Mouse (Mus musculus) frontal cortex, adult (tissue): Measurements from ENCODE around the gene Cyp27a1.
A peak's percentile ranks its signal among the peaks of the same experiment; 100 is the strongest.

Source experiments
- ATAC-seq: cut with Nextera tagmentation; 2 replicates; pipeline ENCODE4 v1.9.2; 2017; ENCODE audit warnings: mild to moderate bottlenecking, moderate library complexity, mixed read lengths; ENCODE audit not compliant: low TSS enrichment

Gene Cyp27a1

DNA sequence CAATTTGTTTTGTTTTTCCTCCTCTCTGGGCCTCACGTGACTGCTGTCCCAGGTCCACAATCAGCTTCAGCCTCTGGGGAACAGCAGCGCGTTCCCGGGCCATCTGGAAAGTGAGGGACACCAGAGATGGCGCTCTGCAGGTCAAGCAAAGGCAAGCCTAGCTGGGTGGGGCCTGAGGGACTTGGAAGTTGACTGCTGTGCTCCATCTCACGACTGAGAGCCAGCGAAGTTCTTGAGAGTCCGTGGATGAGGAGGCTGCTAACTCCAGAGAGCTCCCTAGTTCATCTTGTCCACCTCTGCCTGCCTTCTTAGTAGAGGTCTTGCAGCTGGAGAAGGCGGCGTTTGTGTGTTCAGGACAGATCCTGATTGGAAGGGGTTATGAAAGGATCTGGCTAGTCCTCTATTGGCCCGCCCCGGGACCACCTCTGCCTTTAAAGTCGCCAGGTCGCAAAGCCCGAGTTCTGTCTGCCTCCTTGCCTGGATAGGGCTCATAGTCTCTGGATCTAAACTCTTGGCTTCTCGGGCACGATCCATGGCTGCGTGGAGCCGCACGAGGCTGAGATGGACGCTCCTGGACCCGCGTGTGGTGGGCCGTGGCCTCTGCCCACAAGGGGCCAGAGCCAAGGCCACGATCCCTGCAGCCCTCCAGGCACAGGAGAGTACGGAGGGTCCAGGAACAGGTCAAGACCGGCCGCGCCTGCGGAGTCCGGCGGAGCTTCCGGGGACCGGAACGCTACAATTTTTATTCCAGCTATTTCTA, at the start of gene Cyp27a1:
Cyp27a1 (plus strand) TSS at position 476 of the 760 bp plus-strand sequence.
- ATAC-seq = peak; percentile 47; the same call in 1 of the 2 replicates

DNA sequence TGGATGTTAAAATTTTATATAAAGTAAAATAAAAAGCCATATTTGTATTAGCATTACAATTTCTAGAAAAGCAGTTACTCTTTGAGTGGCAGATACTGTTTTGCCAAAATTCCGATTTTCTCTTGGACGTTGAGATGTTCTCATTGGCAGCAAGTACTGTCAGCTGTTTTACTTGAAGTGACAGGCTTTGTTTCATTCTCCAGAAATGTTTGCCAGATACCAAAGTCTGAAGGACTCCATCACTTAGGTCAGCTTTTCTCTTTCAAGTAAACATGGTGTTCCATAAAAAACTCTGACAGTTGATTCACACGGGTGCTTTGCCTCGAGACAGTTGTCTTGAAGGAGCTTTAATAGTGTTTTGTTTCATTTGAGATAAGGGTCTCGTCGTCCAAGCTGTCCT, 48.2 kb upstream of the Cyp27a1 start:
- ATAC-seq = no peak

DNA sequence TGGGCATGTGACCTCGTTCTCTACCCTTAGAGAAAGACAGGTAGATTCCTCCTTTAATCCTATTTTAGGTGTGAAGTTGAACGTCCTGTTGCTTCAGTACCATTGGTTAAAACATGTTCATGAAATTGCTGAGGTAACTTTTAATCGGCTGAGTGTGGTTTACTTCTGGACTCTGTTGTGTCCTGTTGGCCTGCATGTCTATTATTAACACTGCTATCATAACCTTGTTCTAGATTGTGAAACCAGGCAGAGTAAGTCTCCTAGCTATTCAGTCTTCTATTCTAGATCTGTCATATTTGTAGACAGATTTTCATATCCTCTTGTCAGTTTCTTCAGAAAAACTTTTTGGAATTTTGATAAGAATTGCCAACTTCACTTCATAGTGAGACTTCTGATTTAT, 45.0 kb upstream of the Cyp27a1 start:
- no peak for ATAC-seq

- ATAC-seq = no peak
These were observed 40.6 kb upstream of the Cyp27a1 start for GRCm38 (mm10) chr1:74672731-74673130.

DNA sequence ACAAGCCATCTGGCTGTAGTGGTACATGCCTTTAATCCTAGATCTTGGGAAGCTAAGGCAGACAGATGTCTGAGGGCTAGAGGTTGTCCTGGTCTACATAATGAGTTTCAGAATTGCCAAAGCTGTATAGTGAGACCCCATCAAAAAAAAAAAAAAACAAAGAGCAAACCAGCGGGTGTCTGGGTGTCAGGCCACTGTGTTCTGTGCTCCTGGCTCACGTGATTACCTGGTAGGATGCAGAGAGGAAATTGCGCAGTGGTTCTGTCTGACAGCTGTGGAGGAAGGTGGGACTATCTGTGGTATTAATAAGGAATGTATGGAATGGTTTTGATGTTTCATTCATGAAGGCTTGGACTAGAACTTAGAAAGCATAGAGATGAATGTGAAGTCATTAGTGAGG, 36.5 kb upstream of the Cyp27a1 start:
- no peak for ATAC-seq

DNA sequence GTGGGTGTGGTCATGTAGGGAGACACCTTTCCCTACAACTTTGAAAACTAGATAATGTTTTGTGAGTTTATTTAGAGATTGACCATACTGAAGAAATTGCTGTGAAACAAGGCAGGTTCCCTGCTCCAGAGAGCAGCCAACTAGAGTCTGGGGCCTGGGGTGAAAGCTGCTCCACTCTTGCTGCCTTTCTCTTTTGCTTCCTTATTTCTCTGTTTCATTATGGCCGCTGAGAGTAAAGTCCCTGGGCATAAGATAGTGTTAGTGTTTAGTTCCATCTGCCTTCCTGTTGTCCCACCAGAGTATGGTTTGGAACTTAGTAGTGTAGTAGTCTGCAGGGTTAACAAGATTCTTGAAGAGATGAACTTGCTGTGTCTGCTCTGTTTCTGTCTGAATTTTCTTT, 35.5 kb upstream of the Cyp27a1 start:
- no peak for ATAC-seq

- no peak for ATAC-seq
These were observed 26.2 kb upstream of the Cyp27a1 start for GRCm38 (mm10) chr1:74687131-74687530.

DNA sequence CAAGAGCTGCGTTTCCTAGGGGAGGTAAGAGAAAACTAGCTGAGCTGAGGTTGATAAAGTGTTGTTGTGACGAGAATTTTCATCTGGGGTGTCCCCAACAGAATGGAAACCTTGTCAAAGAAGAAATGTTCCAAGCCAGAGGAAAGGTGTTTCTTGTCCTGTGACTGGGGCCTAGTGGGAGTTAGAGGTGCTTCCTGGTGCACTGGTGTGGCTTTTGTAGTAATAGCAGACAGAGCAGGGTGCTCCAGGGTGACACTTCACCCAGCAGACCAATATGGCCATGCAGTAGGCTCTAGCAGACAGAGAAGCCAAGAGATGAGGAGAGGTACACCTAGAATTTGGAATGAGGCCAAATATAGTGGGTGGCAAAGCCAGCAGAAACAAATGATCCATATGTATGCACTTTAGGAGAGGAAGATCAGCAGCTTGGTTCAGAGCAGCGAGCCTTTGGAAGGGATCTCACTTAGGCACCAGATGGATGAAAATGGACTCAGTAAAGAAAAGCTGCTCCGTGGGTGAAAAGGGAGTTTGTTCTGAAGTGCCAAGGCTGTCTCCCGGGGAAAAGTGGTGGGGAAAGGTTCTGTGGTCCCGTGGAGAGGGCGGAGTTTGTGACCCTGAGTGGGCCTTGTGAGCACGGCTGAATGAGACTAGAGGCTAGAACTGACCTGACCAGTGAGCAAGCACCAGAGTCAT, 19.3 kb upstream of the Cyp27a1 start:
- ATAC-seq = peak; percentile 65

- no peak for ATAC-seq
These were observed 17.5 kb upstream of the Cyp27a1 start for GRCm38 (mm10) chr1:74695836-74696235.

GRCm38 (mm10) chr1:74697416-74697815, 16.0 kb upstream of the Cyp27a1 start:
- ATAC-seq = no peak

DNA sequence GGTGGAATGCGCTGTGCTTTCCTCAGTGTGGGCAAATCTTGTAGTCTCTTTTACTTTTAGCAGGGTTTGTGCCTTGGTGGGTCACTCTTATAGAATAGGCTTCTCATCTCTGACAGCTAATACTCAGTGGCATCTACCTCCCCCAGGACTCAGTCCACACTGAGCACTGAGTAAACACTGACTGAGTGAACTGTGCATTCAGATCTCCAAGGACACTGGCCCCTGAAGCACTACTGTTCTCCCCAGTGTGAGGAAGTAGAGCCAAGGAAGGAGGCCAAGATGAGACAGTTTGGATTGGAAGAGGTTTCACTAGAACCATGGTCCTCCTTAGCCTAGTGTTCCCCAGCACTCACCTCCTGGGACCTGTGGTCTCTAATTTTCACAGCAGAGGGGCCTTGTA, 15.0 kb upstream of the Cyp27a1 start:
- no peak for ATAC-seq

DNA sequence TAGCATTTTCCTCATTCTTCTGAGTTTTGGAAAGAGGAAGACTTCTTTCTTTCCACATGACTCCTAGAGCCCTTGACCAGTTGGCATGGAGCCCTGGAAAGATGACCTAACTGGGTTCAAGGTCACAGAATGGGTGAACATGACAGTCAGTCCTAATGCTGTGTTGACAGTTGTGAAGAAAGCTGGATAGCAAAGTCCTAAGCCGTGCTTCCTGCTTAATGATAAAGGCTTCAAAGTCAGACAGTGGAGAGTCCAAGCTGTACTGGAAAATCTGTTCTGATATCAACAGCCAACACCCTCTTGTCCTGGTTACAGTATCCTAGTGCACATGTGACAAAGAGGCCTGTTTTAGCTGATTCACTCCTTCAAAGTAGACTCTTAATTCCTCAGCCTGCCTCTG, 14.6 kb upstream of the Cyp27a1 start:
- no peak for ATAC-seq

- no peak for ATAC-seq
These were observed 11.2 kb upstream of the Cyp27a1 start for GRCm38 (mm10) chr1:74702142-74702553.

GRCm38 (mm10) chr1:74704156-74704555, 9.2 kb upstream of the Cyp27a1 start:
- peak; percentile 34; the same call in 1 of the 2 replicates for ATAC-seq

GRCm38 (mm10) chr1:74705016-74705415, 8.4 kb upstream of the Cyp27a1 start:
- ATAC-seq = no peak

GRCm38 (mm10) chr1:74709566-74709965, 3.8 kb upstream of the Cyp27a1 start:
- ATAC-seq = no peak

GRCm38 (mm10) chr1:74712046-74712445, 1.3 kb upstream of the Cyp27a1 start:
- no peak for ATAC-seq

DNA sequence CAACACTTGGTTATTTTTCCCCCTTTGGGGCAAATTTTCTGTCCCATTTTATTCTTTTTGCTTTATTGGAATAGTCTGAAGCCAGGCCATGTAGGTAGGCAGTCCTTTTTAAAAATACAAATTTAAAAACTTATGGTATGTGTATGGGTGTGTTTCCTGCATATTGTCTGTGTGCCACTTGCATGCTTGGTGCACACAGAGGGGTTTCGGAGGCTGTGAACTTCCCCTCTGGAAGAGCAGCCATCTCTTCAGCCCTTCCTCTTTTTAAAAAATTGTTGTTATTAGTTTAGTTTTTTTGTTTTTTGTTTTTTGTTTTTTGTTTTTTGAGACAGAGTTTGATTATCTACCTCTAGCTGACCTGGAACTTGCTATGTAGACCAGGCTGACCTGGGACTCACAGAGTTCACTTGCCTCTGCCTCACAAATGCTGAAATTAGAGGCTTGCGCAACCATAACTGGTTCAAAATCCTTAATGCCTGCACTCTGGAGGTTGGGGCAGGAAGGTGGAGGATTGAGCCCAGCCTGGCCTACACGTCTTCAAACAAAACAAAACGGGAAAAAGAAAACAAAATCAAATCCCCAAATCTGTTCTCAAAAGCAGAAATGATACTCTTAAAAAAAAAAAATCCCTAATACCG, 794 bp upstream of the Cyp27a1 start:
- ATAC-seq = no peak

DNA sequence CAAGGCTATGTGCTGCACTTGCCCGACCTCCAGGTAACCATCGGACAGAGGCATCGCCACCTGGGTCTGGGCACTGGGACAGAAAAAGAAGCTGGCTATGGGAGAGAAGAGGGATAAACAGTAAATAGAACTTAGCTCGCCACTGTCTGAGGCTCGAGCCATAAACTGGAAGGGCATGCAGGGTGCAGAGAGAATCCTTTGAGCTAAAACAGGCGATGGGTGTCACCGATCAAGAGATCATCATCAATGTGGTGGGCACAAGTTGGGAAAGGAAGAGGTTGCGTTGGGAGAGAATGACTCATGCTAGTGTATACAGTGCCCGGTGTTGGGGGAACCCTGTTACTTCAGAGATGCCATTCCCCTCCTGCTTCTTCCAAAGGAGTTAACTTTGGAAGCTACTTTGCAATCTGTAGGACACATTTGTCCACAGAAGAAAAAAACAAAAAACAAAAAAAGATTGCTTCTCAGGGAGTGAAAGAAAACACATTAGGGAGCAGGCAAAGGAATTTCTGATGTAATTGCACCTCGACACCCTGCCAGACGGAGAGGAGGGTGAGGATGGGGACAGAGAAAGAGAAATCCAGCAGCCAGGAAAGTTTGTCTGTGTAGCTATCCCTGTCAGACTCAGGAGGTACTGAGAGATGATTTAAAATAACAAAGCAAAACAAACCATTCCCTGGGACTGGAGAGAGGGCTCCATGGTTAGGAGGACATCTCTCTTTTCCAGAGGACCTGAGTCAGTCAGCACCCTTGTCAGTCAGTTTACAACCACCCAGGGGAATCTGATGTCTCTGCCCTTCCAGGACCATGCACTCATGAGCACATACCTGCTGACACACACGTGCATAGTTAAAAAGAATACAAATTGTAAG, 721 bp downstream of the Cyp27a1 start:
- ATAC-seq = peak; percentile 44; the same call in 1 of the 2 replicates

DNA sequence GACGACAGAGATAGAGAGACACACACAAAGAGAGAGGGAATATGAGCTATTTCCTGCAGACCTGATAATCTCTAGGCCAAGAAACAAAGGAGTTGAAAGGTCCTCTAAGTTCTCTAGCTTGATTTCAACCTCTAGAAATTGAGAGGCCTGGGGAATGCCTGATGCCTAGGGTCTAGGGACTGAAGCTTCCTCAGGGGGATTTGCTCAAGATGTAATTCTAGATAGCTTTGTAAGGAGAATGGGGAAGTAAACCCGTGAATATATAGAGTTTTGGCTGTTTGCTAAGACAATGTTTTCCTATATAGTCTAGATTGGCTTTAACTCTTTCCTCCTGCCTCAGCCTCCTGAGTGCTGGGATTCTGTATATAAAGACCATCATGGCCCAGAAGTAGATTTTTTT, 1.6 kb downstream of the Cyp27a1 start:
- no peak for ATAC-seq

- no peak for ATAC-seq
These were observed 2.1 kb downstream of the Cyp27a1 start for GRCm38 (mm10) chr1:74715468-74715867.

- ATAC-seq = no peak
These were observed 2.5 kb downstream of the Cyp27a1 start for GRCm38 (mm10) chr1:74715886-74716285.
